In the genomic region with DNA sequence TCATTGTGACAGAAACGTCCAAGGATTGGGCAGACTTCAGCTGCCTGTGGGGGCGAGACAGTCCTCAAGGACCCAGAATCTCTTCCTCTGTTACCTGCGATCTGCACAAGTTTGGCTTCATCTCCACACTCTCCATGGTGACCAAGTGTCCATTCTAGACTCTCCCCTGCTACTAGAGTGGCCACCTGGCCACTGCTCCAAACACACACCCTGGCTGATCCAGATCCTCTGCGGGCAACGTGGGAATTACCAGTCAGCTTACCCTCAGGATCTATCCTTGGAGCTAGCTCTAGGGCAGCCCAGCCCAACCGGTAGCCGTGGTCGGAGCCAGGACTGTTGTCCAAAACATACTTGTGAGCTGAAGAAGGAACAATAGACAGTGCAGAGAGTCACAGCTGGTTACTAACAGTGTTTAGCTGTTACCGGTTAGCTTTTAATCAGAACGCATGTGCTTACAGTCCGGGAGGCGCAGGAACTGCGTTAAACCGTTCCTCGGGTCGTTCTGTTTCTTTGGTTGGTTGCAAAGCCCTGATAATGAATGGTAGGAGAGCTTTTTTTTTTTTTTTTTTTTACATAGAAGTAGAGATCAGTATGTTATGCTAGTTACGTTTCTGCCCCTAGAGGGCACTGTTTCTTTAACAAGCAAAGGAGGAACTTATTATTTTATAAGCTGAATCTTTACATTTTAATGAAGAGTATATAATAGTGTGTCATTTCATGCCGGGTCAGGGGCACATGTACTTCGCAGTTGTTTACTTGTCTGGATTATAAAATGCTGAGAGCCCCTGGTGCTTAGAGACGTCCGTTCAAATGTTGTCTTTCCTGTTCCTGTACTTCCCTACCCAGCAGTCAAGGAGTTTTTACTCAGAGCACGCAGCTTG, we compare ENCODE assay signal across 8 mouse cellular contexts. TPM values are rescaled to one million over a fixed set of nuclear protein-coding genes. Genes with fewer than 3 reads are reported as not detected.
A peak's percentile ranks its signal among the peaks of the same experiment; 100 is the strongest.
DNase-seq lines count a peak whose midpoint lies in the region; ATAC-seq lines count a peak whose summit lies in the region.

No protein-coding gene starts in this region.

- H3K27ac ChIP-seq in hindbrain, embryonic 14.5 days, result no peak overlapping the region
- peak overlapping the region; percentile 64 for H3K27ac ChIP-seq in liver, embryonic 11.5 days (ENCODE audit: low read depth, low read length)
- no peak overlapping the region for H3K27ac ChIP-seq in neural tube, embryonic 12.5 days

- no peak overlapping the region for H3K9ac ChIP-seq in hindbrain, embryonic 14.5 days
- peak overlapping the region; percentile 44 for H3K9ac ChIP-seq in liver, embryonic 11.5 days (ENCODE audit: low read depth, low read length)
- no peak overlapping the region for H3K9ac ChIP-seq in neural tube, embryonic 12.5 days

- H3K4me2 ChIP-seq in hindbrain, embryonic 14.5 days (replicated peaks), result peak overlapping the region; percentile 32
- H3K4me2 ChIP-seq in liver, embryonic 11.5 days, result peak overlapping the region; percentile 61
- H3K4me2 ChIP-seq in neural tube, embryonic 12.5 days (replicated peaks), result peak overlapping the region; percentile 30; the same call in 1 of the 2 replicates

- H3K4me1 ChIP-seq in erythroblast, embryonic 14.5 days (ENCODE audit: control insufficient read depth), result peaks cover 35% of the 10 kb centered on the region
- H3K4me1 ChIP-seq in hindbrain, embryonic 14.5 days (replicated peaks; ENCODE audit: control insufficient read depth, insufficient read depth, low read length), result no peaks in the 10 kb centered on the region
- peaks cover 5% of the 10 kb centered on the region; the same call in 1 of the 2 replicates for H3K4me1 ChIP-seq in liver, embryonic 11.5 days (replicated peaks; ENCODE audit: control insufficient read depth, insufficient read depth, low read length)
- H3K4me1 ChIP-seq in neural tube, embryonic 12.5 days, result no peaks in the 10 kb centered on the region

- no peaks in the 10 kb centered on the region for H3K27me3 ChIP-seq in erythroblast, embryonic 14.5 days (ENCODE audit: control insufficient read depth)
- no peaks in the 10 kb centered on the region for H3K27me3 ChIP-seq in hindbrain, embryonic 14.5 days (ENCODE audit: control insufficient read depth, insufficient read depth, low read length)
- H3K27me3 ChIP-seq in liver, embryonic 11.5 days (replicated peaks; ENCODE audit: control insufficient read depth, insufficient read depth, low read length), result no peaks in the 10 kb centered on the region
- H3K27me3 ChIP-seq in neural tube, embryonic 12.5 days (replicated peaks), result no peaks in the 10 kb centered on the region

- H3K36me3 ChIP-seq in erythroblast, embryonic 14.5 days (ENCODE audit: control insufficient read depth), result peaks cover 75% of the 10 kb centered on the region
- H3K36me3 ChIP-seq in hindbrain, embryonic 14.5 days (replicated peaks; ENCODE audit: control insufficient read depth, insufficient read depth), result no peaks in the 10 kb centered on the region
- H3K36me3 ChIP-seq in liver, embryonic 11.5 days (ENCODE audit: control insufficient read depth, insufficient read depth, low read length), result peaks cover 8% of the 10 kb centered on the region; the same call in 1 of the 2 replicates
- no peaks in the 10 kb centered on the region for H3K36me3 ChIP-seq in neural tube, embryonic 12.5 days

- WGBS in hindbrain, embryonic 14.5 days, result 41% methylated on average over 22 of the region's 22 CpGs
- 35% methylated on average over 22 of the region's 22 CpGs for WGBS in liver, embryonic 11.5 days
- 44% methylated on average over 22 of the region's 22 CpGs for WGBS in neural tube, embryonic 12.5 days

- ATAC-seq in hindbrain, embryonic 14.5 days (ENCODE audit: low FRiP score), result peak; percentile 66; the same call in 1 of the 2 replicates
- peak; percentile 79 for ATAC-seq in liver, embryonic 11.5 days (replicated peaks; ENCODE audit: low FRiP score)
- ATAC-seq in neural tube, embryonic 12.5 days (ENCODE audit: low FRiP score, low read depth), result no peak
- ATAC-seq in inflammation-experienced regulatory T-cells, adult 6 months, result no peak

- DNase-seq in ovary, postnatal 14 days (ENCODE audit: low spot score), result peak; percentile 24
- no peak for DNase-seq in ovary, postnatal 10 days (ENCODE audit: low spot score)
- DNase-seq in WW6 (ENCODE audit: low read depth, low spot score), result peak; percentile 45
- DNase-seq in hindbrain, embryonic 14.5 days (ENCODE audit: low spot score), result peak; percentile 78
- DNase-seq in liver, embryonic 11.5 days (ENCODE audit: low spot score), result peak; percentile 41

- H3K9me3 ChIP-seq in erythroblast, embryonic 14.5 days (ENCODE audit: control insufficient read depth, low read length), result no peaks in the 10 kb centered on the region
- no peaks in the 10 kb centered on the region for H3K9me3 ChIP-seq in hindbrain, embryonic 14.5 days (ENCODE audit: control insufficient read depth, low read length)
- no peaks in the 10 kb centered on the region for H3K9me3 ChIP-seq in liver, embryonic 11.5 days (ENCODE audit: control insufficient read depth, low read length)
- no peaks in the 10 kb centered on the region for H3K9me3 ChIP-seq in neural tube, embryonic 12.5 days

- peak overlapping the region; percentile 33 for H3K4me3 ChIP-seq in erythroblast, embryonic 14.5 days (replicated peaks)
- H3K4me3 ChIP-seq in hindbrain, embryonic 14.5 days (replicated peaks; ENCODE audit: low read length), result no peak overlapping the region
- peak overlapping the region; percentile 31 for H3K4me3 ChIP-seq in liver, embryonic 11.5 days (ENCODE audit: low read depth, low read length)
- H3K4me3 ChIP-seq in neural tube, embryonic 12.5 days, result no peak overlapping the region

RNA-seq across cellular contexts. Expression of a gene that starts 52.0 kb away (rescaled TPM):
- 0.98 and 1.4 TPM in 2 replicates for polyA plus RNA-seq in erythroblast, embryonic 14.5 days (2012)
- polyA plus RNA-seq in hindbrain, embryonic 14.5 days (2014; fragmentation: Nextera tagmentation; extraction: Ambion mirVana), result 25.5 and 26.2 TPM in 2 replicates
- polyA plus RNA-seq in liver, embryonic 11.5 days (2014; fragmentation: Nextera tagmentation; extraction: Ambion mirVana), result 53.3 and 62.0 TPM in 2 replicates
- 11.8 and 13.5 TPM in 2 replicates for polyA plus RNA-seq in neural tube, embryonic 12.5 days (2016; fragmentation: Nextera tagmentation; extraction: Ambion mirVana)
- 10 to 100 TPM; 33.8 to 49.4 (median 36.4) TPM for polyA plus RNA-seq in inflammation-experienced regulatory T-cells, adult 6 months (2017; shearing (Covaris generic))

Comparison
In these comparisons a context has a peak if more than half of its experiments do, and no peak if none do; other contexts are left out.
1. H3K4me3 ChIP-seq: peak in erythroblast, embryonic 14.5 days (single experiment) and liver, embryonic 11.5 days (single experiment); none in hindbrain, embryonic 14.5 days (single experiment) and neural tube, embryonic 12.5 days (single experiment).
2. ATAC-seq: peak in hindbrain, embryonic 14.5 days (single experiment) and liver, embryonic 11.5 days (single experiment); none in neural tube, embryonic 12.5 days (single experiment) and inflammation-experienced regulatory T-cells, adult 6 months (single experiment).
3. Peak in every context shown above with its lines, with median percentiles within 50 percentile points of each other: H3K4me2 ChIP-seq.